Mouse (Mus musculus) liver, postnatal 0 days (tissue): ENCODE results near the gene Eva1b. TPM values are rescaled to one million over a fixed set of nuclear protein-coding genes. Genes with fewer than 3 reads are reported as not detected.
A peak's percentile ranks its signal among the peaks of the same experiment; 100 is the strongest.

Experiments used
- ATAC-seq: fragments of 200-750 bp; cut with Nextera tagmentation; 2 replicates; pipeline ENCODE4 v1.8.0; 2017; ENCODE audit warnings: mild to moderate bottlenecking, moderate library complexity
- DNase-seq: peaks from one replicate; pipeline ENCODE4 v3.0.0-alpha.2; 2016
- H3K27ac ChIP-seq: fragments of 300-500 bp; sonication (generic); 2 replicates; pipeline ENCODE4 v1.5.1; 2014; ENCODE audit warnings: antibody characterized with exemption, moderate library complexity, mild to moderate bottlenecking, low read depth
- H3K27me3 ChIP-seq: fragments of 300-500 bp; sonication (generic); 2 replicates; pipeline ENCODE4 v1.6.1; 2014; ENCODE audit warnings: low read length, control low read depth, mixed read lengths; ENCODE audit not compliant: insufficient read depth
- H3K36me3 ChIP-seq: fragments of 300-500 bp; sonication (generic); replicated peaks from 2 replicates; pipeline ENCODE4 v1.6.1; 2014; ENCODE audit warnings: mild to moderate bottlenecking, control low read depth, low read length, moderate library complexity, mixed read lengths; ENCODE audit not compliant: insufficient read depth
- H3K4me1 ChIP-seq: fragments of 300-500 bp; sonication (generic); 2 replicates; pipeline ENCODE4 v1.6.1; 2014; ENCODE audit warnings: antibody characterized with exemption, mild to moderate bottlenecking, control low read depth; ENCODE audit not compliant: insufficient read depth
- H3K4me2 ChIP-seq: fragments of 300-500 bp; sonication (generic); 2 replicates; pipeline ENCODE4 v1.6.1; 2014; ENCODE audit warnings: low read depth, mild to moderate bottlenecking, low read length, moderate library complexity, mixed read lengths
- H3K4me3 ChIP-seq: fragments of 300-500 bp; sonication (generic); 2 replicates; pipeline ENCODE4 v1.5.1; 2014; ENCODE audit warnings: low read depth, low read length
- H3K9ac ChIP-seq: fragments of 300-500 bp; sonication (generic); replicated peaks from 2 replicates; pipeline ENCODE4 v1.6.1; 2014; ENCODE audit warnings: mild to moderate bottlenecking, moderate library complexity
- H3K9me3 ChIP-seq: fragments of 300-500 bp; sonication (generic); 2 replicates; pipeline ENCODE4 v1.6.1; 2016; ENCODE audit warnings: mild to moderate bottlenecking, control low read depth, low read length, mixed read lengths
- CTCF ChIP-seq: sonication (generic); IDR thresholded peaks from 2 replicates; pipeline ENCODE4 v1.5.1; 2016; ENCODE audit warnings: antibody characterized with exemption, low read depth
- EP300 ChIP-seq: IDR thresholded peaks from 2 replicates; pipeline ENCODE4 v1.6.1; 2016; ENCODE audit warnings: antibody characterized with exemption, low read depth, mild to moderate bottlenecking
- WGBS: fragments of 180-500 bp; shearing (Covaris S2); extraction: QIAGEN DNeasy Blood & Tissue Kit; methylation state at CpG from one replicate; pipeline ENCODE4 v1.1.7; 2014; ENCODE audit not compliant: insufficient replicate concordance; 5-methylcytosine and 5-hydroxymethylcytosine counted together
- polyA plus RNA-seq: library from polyadenylated mRNA; unstranded; fragments of >200 nt; fragmentation: Nextera tagmentation; extraction: Ambion mirVana; gene quantifications from 2 replicates; pipeline ENCODE4 v1.2.1, GENCODE M21; 2015

The Eva1b gene
- polyA plus RNA-seq, 1 experiment from 2014 or later: 17.7 TPM

- Histone ChIP-seq H3K4me1 (peaks cover 56% of the 10 kb centered on the region), H3K9me3 (no peaks in the 10 kb centered on the region), H3K9ac (peak within 1 kb of the TSS; percentile 89), H3K4me3 (peak within 1 kb of the TSS; percentile 90), H3K36me3 (no peaks in the 10 kb centered on the region), H3K4me2 (peak within 1 kb of the TSS; percentile 99), H3K27me3 (no peaks in the 10 kb centered on the region), H3K27ac (peak within 1 kb of the TSS; percentile 94)
- DNase-seq: peak; percentile 98
- peak; percentile 93 for ATAC-seq
- under 1% methylated on average over 34 of the region's 34 CpGs for WGBS
- TF ChIP-seq CTCF: peak; percentile 89
- TF ChIP-seq EP300: peak; percentile 21; the same call in 1 of the 2 replicates
These were observed 43.9 kb upstream of the Eva1b start, which contains the start of gene Stk40 for GRCm38 (mm10) chr4:126103590-126104068. Stk40 (plus strand) TSS chr4:126103957.

- no peaks in the 10 kb centered on the region for H3K36me3 ChIP-seq
- no peaks in the 10 kb centered on the region for H3K27me3 ChIP-seq
- no peaks in the 10 kb centered on the region for H3K9me3 ChIP-seq
- ATAC-seq (no peak; the same call in 1 of the 2 replicates), DNase-seq (peak; percentile 50)
- peak overlapping the region; percentile 99 for H3K4me2 ChIP-seq
- 1% methylated on average over 33 of the region's 34 CpGs for WGBS
- peak overlapping the region; percentile 89 for H3K9ac ChIP-seq
- peak overlapping the region; percentile 90 for H3K4me3 ChIP-seq
- no peak for TF ChIP-seq CTCF
- TF ChIP-seq EP300: no peak
- peaks cover 57% of the 10 kb centered on the region for H3K4me1 ChIP-seq
- peak overlapping the region; percentile 94 for H3K27ac ChIP-seq
These were observed 43.1 kb upstream of the Eva1b start for GRCm38 (mm10) chr4:126104261-126105075.

GRCm38 (mm10) chr4:126105131-126105783 is 42.3 kb upstream of the Eva1b start:
- no peaks in the 10 kb centered on the region for H3K36me3 ChIP-seq
- WGBS: 73% methylated on average over 7 of the region's 7 CpGs
- H3K9me3 ChIP-seq: no peaks in the 10 kb centered on the region
- DNase-seq: no peak
- peak overlapping the region; percentile 89; the same call in 1 of the 2 replicates for H3K9ac ChIP-seq
- H3K4me2 ChIP-seq: peak overlapping the region; percentile 99
- H3K27ac ChIP-seq: peak overlapping the region; percentile 94; the same call in 1 of the 2 replicates
- H3K4me3 ChIP-seq: peak overlapping the region; percentile 90; the same call in 1 of the 2 replicates
- ATAC-seq: no peak
- H3K4me1 ChIP-seq: peaks cover 62% of the 10 kb centered on the region
- H3K27me3 ChIP-seq: no peaks in the 10 kb centered on the region
- TF ChIP-seq CTCF (no peak), EP300 (no peak)

- peaks cover 61% of the 10 kb centered on the region for H3K4me1 ChIP-seq
- peak overlapping the region; percentile 40 for H3K9ac ChIP-seq
- H3K27ac ChIP-seq: peak overlapping the region; percentile 91
These were observed 39.3 kb upstream of the Eva1b start for GRCm38 (mm10) chr4:126108061-126108740.

GRCm38 (mm10) chr4:126109613-126110373 is 37.8 kb upstream of the Eva1b start:
- DNase-seq (no peak), ATAC-seq (no peak)
- peaks cover 58% of the 10 kb centered on the region for H3K4me1 ChIP-seq
- no peaks in the 10 kb centered on the region for H3K27me3 ChIP-seq
- TF ChIP-seq EP300 (no peak), CTCF (no peak)
- peak overlapping the region; percentile 55 for H3K4me2 ChIP-seq
- no peaks in the 10 kb centered on the region for H3K36me3 ChIP-seq
- peak overlapping the region; percentile 91 for H3K27ac ChIP-seq
- peak overlapping the region; percentile 49 for H3K9ac ChIP-seq
- H3K4me3 ChIP-seq: no peak overlapping the region
- WGBS: 55% methylated on average over 10 of the region's 10 CpGs
- H3K9me3 ChIP-seq: no peaks in the 10 kb centered on the region

More at GRCm38 (mm10) chr4:126108061-126108740, 39.3 kb upstream of the Eva1b start:
- Histone ChIP-seq H3K4me3 (no peak overlapping the region), H3K36me3 (no peaks in the 10 kb centered on the region), H3K4me2 (peak overlapping the region; percentile 44), H3K9me3 (no peaks in the 10 kb centered on the region), H3K27me3 (no peaks in the 10 kb centered on the region)
- no peak for TF ChIP-seq EP300
- TF ChIP-seq CTCF: no peak
- WGBS: 58% methylated on average over 8 of the region's 8 CpGs
- ATAC-seq (peak; percentile 6; the same call in 1 of the 2 replicates), DNase-seq (peak; percentile 66)
